Mouse (Mus musculus) heart, adult 2 months (tissue): ENCODE measurements at regions not wholly inside any gene's neighbourhood (a gene's known extent, or its start where the extent isn't known, plus 50 kb on each side); places are given as distances from the start of the nearest gene placed in this dataset.

Experiments
- CTCF ChIP-seq: fragments of 200-600 bp; IDR thresholded peaks from 2 replicates; pipeline ENCODE4 v1.8.1; 2022; ENCODE audit warnings: antibody characterized with exemption, mild to moderate bottlenecking, moderate library complexity
- POLR2A ChIP-seq: fragments of 200-500 bp; IDR thresholded peaks from 2 replicates; pipeline ENCODE4 v1.6.1; 2011; ENCODE audit warnings: mild to moderate bottlenecking, low read depth, low read length, control low read depth; ENCODE audit not compliant: insufficient read depth

DNA sequence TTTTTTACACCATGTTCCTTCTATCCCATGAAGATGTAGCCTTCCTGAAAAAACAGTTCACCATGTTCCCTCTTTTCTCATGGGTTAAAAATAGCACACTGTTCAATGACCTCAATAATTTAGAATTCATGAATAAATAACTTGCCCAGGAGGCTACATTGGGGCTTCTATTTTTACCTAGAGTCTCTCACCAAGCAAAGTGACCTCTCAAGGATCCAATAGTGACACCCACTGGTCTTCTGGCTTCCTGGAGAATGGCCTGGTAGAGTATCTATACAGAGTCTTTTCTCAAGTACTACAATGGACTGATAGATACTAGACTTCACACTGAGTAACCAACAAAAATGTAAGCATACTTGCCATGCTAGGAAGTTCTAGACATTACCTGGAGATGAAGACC is 60.9 kb downstream of the Gjd2 start:
- TF ChIP-seq CTCF (peak; percentile 62), POLR2A (no peak)
